Mouse (Mus musculus): ENCODE measurements around the gene Lgals3bp.

The Lgals3bp gene

DNA sequence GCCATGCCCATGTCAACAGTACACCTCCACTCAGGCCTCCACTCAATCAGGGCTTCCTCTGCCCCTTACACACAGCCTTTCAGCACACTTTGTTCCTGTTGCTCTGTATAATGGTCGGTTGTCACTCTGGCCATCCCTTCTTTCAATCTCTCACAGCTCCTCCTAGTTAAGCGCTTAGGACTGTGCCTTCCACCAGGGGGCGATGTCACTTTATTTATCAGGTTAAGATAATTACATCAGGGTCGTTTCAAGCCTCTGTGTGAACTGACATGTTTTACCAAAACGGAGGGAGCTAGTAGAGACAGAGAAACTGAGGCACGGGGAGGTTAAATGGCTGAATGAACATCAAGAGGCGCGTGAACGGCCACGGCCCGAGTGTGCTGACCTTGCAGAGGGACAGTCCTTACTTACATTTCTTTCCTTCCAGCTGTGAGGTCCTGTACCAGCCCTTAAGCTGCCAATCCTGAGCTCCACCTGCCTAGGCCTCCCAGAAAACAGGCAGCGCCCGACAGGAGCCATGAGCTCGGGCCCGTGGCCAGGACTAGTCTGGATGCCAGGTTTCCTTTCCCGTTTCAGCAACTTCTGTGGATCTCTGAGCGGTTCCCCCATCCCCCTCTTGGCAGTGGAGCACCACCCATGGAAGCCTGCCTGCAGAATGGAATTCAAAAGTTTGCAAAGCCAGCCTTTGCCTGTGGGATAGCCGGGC lies 21.5 kb upstream of the Lgals3bp start:
- peak; percentile 59 to 89 for DNase-seq (ENCODE audit: low spot score in 2 of 2)

DNA sequence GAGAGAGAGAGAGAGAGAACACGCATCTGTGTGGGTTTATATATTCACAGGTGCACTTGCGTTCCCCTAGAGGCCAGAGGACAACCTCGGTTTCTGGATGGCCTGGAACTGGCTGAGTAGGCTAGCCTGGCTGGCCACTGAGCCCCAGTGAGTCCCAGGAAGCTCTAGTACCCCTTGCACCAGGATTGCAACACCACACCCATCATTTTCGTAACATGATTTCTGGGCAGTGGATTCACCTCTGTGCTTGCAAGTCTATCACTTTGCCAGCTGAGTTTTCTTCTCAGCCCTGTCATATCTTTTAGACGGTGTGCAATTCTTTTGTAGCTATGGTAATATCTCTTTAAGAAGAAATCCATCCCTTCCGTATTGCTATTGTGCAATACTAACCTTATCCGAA lies 18.4 kb upstream of the Lgals3bp start:
- no peak for DNase-seq (ENCODE audit: low spot score in 2 of 2)

DNA sequence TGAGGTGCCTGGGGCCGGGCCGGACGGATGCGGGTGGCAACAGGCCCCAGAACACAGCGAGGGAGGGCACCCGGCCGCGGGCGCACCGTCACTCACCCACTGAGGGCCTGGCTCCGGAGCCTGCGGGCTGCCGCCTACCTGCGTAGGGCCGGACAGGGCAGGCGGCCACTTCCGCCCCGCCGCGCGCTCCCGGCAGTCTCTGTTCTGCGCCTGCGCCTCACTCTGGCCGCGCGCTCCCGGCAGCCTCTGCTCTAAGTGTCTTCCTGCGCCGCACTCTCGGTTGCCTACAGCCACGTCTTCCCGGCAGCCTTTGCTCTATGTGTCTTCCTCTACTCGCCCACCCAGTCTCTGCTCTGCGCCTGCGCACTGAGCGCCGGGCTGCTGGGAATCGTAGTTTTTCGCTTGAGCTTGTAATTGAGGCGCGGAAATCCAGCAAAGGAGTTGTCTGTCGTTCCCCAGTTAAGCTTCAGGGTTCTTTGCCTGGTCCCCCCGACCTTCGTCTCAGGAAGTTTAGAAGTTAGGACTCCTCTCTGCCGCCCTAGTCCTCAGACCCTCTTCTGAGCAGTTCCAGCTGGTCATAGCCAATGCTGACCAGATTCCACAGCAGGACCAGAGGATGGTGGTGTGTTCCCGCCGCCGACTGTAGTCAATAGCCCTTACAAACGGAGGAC lies 17.1 kb upstream of the Lgals3bp start, which contains the start of gene Cant1:
Cant1 (minus strand) TSS at position 253 of the 671 bp plus-strand sequence.
- peak; percentile 96 to 98 for DNase-seq (ENCODE audit: low spot score in 2 of 2)

DNA sequence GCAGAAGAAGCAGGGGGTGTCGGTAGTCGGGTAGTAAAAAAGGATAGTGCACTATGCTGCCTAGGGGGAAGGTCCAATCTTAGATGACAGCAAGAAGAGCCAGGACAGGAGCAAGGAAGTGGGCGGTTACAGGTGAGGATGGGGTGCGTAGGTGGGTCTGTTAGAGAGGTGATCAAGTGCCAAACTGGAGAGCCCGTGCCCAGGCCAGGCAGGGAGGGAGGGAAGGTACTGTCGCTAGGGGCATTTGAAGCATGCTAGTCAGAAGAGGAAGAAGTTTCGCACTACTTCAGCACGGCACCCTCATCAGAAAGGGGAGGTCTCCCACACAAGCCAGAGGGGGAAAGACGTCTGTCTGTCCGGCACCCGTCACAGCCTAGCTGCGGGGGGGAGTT lies 16.5 kb upstream of the Lgals3bp start:
- DNase-seq (ENCODE audit: low spot score in 2 of 2), result no peak

DNA sequence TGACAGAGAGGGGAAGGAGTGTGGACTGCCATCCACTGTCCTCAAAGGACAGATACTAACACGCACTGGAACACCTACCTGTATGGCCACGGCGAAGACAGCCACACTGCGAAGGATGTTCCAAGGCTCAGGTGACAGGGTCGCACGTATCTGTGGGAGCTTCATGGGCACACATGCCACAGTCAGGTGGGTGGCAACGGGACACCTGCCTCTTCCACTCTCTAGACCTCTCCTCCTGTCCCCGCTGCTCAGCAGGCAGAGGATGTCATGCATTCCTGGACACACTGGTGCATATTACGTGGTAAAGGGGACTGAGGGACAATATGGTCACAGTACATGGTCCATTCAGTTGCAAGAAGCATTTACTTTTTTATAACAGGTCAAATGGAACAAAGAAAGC lies 15.6 kb upstream of the Lgals3bp start:
- DNase-seq (ENCODE audit: low spot score in 2 of 2), result no peak

DNA sequence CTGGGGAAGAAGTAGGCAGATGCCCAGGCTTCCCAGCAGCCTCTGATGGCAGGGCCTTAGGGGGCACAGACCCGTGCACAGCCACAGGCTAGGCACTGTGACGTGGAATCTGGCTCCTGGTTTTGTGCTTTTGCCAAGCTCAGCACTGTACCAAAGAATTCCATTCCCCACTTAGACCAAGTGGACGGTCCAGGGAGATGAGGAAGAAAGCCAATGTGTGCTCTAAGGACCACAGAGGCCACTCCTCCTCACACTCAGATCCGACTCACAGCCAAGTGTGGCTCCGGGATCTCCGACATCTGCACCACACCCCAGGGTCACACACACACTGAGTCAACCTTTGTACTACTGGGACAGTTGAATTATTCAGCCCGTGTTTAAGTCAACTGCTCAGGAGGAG lies 14.2 kb upstream of the Lgals3bp start:
- no peak for DNase-seq (ENCODE audit: low spot score in 2 of 2)

DNA sequence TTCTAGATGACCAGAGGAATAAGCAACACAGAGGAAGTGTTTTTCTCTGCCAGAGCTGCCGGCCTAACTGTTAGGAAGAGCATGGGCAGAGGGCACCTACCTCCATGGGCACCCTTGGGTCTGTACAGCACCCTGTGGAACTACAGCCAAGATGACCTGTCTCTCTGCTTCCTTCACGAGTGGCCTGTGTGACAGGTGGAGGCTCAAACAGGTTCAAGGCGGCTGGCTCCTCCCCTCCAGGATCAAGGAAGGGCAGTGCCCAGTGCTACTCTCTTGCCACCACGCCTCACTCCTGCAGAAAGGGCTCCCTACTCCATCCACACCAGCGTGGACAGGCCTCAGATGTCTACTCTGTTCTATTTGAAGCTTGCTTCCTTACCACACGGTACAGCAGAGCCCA lies 13.7 kb upstream of the Lgals3bp start:
- no peak for DNase-seq (ENCODE audit: low spot score in 2 of 2)

DNA sequence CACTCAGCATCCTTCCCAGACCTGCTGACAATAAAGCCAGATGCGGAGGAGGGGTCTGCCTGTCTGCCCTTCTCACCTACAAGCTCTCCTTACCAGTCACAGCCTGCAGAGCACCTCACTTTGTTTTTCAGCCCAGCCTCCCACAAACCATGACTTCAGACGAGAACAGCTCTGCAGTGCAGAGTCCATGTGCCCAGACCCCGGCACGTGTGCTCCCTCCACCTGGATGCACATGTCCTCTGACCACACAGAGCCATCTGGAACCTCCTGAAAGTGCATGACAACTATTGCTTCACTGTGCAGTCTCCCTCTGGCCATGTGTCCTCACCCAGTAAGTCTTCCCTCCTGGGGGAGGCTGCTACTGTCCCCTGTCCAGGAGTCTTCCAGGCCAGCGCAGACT lies 12.4 kb upstream of the Lgals3bp start:
- no peak for DNase-seq (ENCODE audit: low spot score in 2 of 2)

DNA sequence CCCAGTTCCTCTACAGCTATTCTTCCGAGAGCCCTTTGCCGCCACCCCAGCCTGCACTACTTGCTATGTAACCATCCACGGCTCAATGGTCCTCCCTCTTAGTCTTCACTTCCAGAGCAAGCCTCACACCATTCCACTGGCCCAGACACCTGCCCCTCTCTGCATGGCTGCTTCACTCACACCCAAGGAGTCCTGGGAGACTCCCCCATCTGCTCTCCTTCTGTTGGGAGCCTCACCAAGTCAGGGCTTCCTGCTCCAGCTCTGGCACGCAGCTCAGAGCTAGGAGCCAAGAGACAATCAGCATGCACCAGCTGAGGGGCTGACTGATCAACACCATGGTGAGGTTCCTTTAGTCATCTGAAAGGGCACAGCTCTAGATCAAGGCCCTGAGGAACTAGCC lies 11.2 kb upstream of the Lgals3bp start:
- DNase-seq (ENCODE audit: low spot score in 2 of 2), result no peak

DNA sequence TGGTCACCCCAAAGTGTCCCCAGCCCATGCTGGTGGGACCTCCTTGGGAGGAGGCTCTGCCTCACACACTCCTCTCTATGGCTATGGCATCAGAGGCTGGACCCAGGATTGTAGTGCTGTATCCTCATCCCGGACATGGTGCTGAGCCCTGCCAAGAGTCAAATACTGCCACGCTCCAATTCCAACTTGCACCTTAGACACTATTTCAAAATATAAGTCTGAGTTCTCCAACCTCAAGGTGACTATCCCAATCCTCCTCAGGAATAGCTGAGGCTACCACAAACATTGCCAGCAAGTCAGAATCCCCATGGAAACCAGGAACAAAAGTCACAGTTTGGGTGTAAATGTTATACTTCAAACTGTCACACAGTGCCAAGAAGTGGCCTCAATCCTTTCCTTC lies 10.7 kb upstream of the Lgals3bp start:
- no peak for DNase-seq (ENCODE audit: low spot score in 2 of 2)

DNA sequence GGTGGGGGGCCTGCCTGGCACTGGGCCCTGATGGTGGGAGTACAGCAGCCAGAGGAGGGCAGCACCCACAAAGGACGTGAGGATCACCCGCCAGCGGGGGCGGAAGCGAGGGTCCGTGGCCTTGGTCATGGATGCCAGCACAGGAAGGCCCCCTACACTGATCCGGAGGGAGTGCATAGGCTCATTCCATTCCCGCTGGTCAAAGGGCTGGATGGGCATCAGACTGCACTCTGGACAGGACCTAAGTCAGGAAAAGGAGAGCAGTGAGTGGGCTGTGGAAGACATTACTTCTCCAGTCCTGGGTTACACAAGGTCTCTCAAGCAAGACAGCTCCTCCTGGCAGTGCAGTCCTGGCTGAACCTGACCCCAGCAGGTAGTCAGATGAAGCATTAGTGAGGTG lies 9.4 kb upstream of the Lgals3bp start:
- DNase-seq (ENCODE audit: low spot score in 2 of 2), result no peak

DNA sequence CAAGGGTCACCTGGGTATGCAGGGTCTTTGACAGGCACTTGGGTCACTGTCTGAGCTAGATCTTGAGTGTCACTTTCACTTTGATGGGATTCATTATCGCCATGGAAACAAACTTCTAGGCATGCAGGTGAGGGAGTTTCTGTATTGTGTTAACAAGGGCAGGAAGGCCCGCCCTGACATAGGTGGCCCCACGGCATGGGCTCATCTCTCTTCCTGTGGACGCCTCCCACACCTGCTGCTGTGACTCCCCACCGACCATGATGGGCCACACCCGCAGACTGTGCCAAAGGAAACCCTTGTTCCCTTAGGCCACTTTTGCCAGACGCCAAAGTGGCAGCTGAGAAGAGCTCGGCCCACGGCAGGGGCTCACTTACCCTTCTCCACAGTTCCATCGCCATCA lies 8.6 kb upstream of the Lgals3bp start:
- DNase-seq (ENCODE audit: low spot score in 2 of 2), result no peak

DNA sequence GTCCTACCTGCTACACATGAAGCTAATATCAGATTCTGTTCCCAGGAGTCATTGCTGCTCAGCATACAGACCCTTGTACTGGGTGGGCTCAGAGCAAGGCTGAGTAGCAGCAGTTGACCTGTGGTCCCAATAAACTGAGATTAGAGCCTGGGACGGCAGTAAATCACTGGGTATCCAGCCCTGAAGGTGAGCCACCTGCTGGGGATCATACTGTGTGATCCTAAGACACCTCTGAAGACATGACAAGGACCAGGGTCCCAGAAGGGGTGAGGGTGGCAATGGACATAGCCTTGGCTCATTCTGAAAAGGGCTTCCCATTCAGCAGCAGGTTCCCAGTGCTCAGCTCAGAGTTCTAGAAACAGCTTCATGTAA lies 8.2 kb upstream of the Lgals3bp start:
- no peak for DNase-seq (ENCODE audit: low spot score in 2 of 2)

DNA sequence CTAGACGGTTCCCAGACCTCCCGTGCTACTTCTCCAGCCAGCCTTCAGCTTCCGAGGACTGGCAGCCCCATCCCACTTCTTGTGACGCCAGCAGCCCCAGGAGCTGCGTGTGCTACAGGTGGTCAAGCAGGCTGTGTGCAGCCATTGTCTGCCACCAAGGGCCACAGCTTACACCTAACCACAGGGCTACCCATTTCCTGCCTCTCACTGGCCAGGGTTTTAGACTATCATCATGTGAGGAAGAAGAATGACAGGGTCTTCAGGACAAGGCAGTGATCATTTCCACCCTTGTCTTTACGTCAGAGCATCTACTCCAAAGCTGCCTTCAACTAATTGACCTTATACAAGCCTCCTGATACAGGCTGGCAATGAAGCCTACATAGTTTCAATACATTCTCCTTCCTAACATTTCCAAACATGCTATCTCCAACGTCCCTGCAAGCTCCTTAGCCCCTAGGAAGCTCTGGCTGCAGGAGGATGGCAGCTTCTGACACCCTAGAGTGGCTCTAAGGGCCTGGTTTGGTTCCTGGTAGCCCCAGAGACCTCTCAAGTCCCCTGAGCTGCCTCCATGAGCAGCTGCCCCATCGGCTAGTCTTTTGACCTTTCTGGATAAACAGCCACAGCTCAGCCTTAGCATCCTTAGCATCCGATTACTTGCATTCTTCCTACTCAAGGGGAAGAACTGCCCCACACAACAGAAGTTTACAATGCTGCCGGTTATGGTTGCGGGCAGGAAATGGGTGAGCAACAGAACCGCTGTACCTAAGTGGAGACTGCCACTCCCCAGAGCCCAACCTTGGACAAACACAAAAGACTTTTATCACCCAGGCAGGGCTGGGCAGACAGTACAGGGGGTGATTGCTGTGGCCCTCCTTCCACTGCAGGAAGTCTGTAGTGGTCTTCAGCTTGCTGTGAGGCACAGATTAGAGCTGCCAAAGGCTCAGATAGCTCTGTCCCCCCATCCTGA lies 7.5 kb upstream of the Lgals3bp start:
- no peak for DNase-seq (ENCODE audit: low spot score in 2 of 2)

DNA sequence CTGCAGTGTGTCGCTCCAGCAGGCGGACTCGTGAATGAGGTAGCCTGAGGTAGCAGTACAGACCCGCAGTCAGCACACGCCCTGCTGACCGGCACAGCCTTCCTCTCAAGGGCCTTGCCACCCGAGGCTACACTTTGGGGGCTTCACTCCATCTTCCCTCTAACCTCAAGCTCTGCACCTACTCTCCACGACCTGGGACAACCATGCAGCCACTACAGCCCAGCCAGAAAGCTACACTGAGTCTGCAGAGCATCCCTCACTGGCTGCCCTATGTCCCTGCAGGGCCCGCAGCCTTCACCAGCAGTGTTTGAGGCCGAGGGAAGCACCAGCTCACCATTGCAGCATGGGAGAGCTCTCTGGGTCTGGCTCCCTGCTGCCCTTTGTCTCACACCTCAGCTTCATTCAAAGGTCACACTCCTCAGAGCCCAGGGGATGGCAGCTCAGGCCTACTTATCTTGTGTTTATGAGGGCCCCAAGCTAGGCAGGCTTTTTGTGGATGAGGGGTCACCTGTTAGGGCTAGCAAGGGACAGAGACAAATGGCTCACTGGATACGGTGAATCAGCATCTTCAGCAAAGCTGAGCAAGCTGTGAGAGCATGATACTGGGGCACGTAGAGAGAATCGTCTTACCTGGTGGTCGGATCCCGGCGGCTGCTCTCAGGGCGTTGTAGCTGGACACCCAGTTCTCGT lies 6.3 kb upstream of the Lgals3bp start:
- no peak for DNase-seq (ENCODE audit: low spot score in 2 of 2)

DNA sequence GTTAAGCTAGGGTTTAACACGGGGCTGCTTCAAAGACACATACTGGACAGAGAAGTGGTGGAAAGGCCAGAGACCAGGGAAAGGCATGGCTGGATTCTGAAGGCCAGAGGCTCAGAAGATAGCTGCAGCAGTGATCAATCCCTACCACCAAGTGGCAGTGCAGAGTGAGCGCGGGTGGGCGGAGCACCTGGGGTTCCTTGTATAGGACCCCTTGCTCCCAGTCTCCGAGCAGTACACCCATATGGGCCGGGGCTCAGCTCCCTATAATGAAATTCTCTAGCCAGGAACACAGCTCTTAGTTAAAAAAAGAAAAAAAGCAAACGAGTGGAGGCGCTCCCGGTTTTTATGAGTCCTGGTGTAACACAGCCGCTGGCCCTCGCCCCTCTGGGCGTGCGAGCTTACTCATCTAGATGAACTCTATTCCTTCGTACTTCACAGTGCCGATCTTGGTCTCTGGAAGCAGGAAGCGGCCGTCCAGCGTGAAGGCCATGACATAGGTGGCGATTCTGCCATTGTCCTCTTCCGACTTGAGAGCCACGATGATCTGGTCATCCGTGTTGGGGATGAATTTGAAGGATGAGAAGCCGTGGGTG lies 5.5 kb upstream of the Lgals3bp start:
- DNase-seq (ENCODE audit: low spot score in 2 of 2), result peak in 1 of 2 experiments; percentile 69

DNA sequence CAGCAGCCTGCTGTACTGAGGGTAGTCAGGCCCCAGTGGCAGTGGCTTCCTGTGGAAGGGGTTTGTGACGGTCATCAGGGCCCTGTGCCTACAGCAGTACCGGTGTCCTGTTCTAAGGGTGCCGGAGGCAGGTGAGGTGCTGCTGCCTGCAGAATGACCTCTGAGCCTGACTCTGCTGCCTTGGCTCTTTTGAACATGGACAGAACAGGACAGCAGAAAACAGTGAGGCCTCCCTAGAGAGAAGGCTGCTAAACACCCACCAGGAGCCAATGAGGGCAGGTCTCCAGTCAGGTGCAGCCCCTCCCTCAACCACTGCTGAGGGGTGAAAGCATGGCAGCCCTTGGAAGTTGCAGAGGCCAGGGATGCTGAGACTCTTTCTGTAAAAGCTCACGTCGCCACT lies 4.6 kb upstream of the Lgals3bp start:
- no peak for DNase-seq (ENCODE audit: low spot score in 2 of 2)

DNA sequence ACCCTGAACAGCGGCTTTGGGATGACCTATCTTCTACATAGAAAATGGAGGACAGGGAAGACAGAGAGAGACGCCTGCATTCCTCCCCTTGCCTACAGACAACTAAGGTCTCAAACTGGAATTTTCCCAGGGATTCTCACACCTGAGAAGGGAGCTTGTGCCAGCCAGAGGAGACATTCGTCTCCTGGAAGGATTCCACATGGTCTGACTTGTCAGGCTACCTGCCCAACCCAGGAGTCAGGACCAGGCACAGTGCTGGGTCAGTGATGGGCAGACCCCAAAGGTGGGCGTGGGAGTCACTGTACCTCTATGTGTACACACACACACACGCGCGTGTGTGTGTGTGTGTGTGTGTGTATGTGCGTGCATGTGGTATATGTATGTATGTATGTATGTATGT lies 3.4 kb upstream of the Lgals3bp start:
- DNase-seq (ENCODE audit: low spot score in 2 of 2), result no peak

DNA sequence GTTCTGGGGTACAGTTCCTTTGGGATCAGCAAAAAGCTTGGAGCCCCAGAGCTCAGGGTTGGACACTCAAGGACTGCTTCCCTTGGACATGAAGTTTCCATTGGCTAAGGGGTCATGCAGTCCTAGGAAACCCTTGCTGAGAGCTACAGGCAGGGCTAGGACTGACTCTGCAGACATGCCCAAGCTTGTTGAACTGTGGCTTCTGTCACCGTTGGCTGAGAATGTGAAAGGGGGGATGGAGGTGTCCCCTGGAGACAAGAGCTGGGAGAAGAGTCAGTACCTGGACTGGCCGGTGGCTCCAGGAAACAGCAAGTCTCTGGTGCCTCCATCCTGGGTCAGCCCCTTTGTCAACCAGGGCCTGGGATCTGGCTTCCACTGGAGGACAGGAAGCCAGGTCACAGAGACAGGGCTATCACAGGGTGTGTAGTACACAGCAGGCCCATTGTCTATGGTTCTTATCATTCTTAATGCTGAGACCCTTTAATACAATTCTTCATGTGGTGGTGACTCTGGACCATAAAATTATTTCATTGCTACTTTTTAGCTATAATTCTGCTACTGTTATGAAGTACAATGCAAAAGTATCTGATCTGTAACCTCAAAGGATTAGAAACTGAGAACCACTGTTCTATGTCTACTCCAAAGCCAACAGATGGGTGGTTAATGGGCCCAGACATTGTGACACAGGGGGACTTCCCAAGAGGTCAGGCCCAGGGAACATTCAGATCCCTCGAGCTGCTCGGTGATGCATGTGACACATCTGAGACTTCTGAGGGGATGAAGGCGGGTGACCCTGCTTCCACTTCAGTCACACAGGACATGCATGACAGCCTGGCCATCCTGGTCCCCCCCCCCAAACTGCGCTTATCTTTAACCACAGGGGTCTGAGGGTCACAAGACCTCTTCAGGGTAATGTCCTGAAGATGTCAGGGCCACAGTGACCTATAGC lies 2.3 kb upstream of the Lgals3bp start:
- DNase-seq (ENCODE audit: low spot score in 2 of 2), result no peak

DNA sequence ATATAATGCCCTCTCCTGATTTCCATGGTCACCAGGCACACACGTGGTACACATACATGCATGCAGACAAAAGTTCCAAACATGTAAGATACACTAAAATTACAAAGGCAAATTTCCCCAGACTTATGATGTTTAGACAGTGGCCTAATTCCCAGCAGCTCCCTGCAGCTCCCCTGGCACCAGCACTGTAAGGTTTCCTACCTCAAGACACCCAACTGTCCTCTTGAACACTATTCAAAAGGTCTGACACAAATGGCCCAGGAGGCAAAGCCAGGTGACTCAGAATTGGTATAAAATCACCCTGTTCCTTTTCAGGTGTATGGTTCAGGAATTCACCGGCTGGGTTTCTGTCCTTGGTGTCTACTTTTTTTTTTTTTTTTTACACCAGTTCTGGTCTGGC lies 1.3 kb upstream of the Lgals3bp start:
- no peak for DNase-seq (ENCODE audit: low spot score in 2 of 2)
